Mouse (Mus musculus) lung, postnatal 36 days (tissue): ENCODE measurements around the gene Irgc1.

ENCODE experiments used
- DNase-seq: peaks from one replicate; pipeline ENCODE4 v3.0.0; 2022; ENCODE audit warnings: mixed read lengths

Gene Irgc1

GRCm38 (mm10) chr7:24398364-24398913 is 53.7 kb downstream of the Irgc1 start:
- no peak for DNase-seq

- no peak for DNase-seq
Measured at GRCm38 (mm10) chr7:24396832-24397231, 55.3 kb downstream of the Irgc1 start.

DNA sequence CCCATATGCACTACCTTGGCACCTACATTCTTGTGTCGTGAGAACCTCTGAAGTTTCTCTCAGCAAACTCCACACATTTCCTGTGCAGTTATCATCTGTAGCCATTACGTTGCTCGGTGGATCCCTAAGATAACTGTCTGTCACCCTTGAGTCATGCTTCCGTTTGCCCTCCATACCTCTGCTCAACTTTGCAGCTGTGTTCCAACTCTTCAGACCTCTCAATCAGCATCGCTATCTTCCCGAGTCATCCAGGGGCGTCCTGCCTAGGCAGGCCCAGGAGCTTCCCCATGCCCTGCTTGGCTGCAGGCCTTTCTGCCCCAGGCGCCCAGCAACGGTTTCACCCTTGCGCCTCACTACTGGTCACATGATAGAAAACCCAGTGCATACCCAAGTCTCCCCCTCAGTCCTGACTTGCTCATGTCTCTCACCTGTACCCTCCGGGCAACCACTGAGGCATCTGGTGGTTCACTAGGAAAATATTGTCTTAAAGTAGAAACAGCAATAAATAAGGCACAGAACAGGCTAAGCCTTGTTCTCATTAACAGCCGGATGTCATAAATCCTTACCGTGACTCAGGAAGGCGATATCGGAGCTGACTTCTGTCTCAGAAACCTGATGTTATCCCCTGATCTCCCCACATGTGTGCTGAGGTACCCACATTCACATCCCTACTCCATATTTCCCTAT is 57.5 kb downstream of the Irgc1 start:
- no peak for DNase-seq

- no peak for DNase-seq
Measured at GRCm38 (mm10) chr7:24394054-24394453, 58.0 kb downstream of the Irgc1 start.

DNA sequence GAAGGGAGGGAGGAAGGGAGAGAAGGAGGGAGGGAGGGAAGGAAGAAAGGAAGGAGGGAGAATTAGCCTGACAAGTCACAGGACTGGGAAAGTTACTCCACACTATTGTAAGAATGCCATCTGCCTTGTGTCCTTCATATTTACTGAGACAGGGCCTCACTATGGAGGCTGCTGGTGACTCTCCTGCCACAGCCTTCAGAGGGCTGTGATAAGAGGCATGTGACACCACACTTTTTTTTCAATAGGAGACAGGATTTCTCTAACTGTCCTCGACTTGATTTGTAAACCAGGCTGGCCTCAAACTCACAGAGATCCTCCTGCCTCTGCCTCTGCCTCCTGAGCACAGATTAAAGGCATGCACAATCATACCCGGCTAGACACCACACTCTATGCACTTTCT is 60.4 kb downstream of the Irgc1 start:
- no peak for DNase-seq

GRCm38 (mm10) chr7:24391077-24391476 is 61.0 kb downstream of the Irgc1 start:
- no peak for DNase-seq

- DNase-seq = no peak
Measured at GRCm38 (mm10) chr7:24390512-24390911, 61.6 kb downstream of the Irgc1 start.

DNA sequence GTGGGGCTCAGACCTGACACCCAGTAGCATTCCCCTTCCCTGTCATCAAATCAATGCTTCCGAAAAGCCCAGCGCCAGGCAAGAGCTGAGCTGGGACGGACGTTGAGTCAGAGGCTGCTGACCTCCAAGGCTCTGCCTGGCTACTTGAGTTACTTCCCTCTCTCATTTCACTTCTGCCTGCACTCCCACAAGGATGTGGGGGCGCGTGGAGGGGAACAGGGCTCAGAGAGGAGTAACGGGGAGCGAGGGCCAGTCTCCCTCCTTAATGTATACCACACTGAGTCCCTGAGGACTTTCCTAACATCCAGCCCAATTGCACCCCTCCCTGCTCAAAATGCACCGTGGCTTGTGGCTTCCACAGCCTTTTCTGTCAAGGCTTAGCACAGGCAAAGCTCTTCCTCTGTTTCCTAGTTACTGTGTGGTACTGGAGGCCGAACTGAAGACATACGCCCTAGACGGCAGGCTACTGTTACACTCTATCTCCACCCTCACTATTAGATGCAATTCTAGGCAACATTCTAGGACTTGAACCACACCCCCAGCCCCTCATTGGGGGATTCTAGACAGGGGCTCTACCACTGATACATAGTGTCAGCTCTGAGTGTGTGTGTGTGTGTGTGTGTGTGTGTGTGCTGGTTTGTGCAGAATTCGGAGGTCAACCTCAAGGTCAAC is 62.4 kb downstream of the Irgc1 start:
- DNase-seq = no peak

GRCm38 (mm10) chr7:24387059-24387556 is 65.0 kb downstream of the Irgc1 start:
- DNase-seq = peak; percentile 34

DNA sequence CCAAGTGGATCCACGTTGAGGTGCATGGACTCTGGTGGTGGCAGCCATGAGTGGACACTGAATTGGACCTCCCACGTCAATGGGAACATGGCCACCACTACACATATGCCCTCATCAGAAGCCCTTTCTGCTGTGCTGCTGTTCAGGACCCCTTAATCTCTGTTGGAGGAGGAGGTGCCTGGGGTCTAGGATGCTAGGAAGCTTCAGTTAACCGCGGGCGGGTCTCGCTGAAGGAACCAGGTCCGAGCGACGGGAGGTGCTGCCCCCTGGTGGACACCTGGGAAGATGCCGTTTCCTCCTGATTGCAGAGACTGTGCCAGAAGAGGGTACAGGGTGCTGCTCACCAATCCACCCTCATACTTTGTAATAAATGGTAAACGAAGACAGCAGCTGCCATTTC is 67.3 kb downstream of the Irgc1 start:
- DNase-seq = peak; percentile 68

DNA sequence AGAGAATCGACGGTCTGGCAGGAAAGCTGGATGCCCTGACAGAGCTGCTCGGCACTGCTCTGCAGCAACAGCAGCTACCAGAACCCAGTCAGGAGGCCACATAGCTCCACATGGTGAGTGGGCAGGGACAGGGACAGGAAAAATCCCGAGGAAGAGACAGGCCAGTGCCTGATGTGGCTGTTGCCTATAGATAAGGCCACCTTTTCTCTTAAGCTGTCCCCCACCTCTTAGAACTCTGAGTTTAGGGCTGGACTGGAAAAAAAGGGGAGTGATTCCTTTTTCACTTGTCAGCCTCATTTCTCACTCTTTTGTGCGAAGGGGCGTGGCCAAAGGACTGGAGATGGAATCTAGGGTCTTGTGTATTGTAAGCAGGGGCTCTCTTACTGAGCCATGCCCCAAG is 68.0 kb downstream of the Irgc1 start:
- no peak for DNase-seq

DNA sequence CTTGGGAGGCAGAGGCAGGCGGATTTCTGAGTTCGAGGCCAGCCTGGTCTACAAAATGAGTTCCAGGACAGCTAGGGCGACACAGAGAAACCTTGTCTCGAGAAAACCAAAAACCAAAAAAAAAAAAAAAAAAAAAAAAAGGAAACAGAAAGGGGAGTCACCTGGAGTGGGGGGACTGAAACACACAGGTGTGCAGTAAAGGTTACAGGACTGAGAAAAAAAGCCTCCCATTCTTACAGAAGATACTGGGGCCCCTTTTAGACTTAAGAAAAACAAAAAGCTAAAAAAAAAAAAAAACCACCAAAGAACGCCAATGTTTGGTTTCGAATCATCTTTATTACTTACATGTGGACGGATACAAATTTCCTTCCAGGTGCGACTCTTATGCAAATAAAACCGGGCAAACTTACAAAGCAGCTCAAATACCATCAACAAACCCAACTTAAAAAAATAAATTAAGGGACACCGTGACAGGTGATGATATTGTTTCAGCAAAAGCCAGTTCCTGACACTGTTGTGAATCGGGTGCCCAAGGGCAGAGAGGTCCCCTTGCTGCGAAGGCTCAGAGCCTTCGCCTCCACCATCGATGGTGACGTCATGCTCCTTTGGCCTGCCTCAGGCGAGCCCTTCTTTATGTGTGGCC is 69.2 kb downstream of the Irgc1 start:
- no peak for DNase-seq
